Mouse (Mus musculus) midbrain, embryonic 10.5 days (tissue): ENCODE data around the gene 4930507D05Rik. TPM values are rescaled to one million over a fixed set of nuclear protein-coding genes. Genes with fewer than 3 reads are reported as not detected.
A peak's percentile ranks its signal among the peaks of the same experiment; 100 is the strongest.
"Not testable (repeated sequence)": the region's sequence is repeated elsewhere in the genome, so short reads cannot be mapped to it uniquely, and the experiment has no call there.

ENCODE experiments used
- DNase-seq: peaks from one replicate; pipeline ENCODE4 v3.0.0-alpha.2; 2017; ENCODE audit warnings: low spot score
- H3K27ac ChIP-seq: fragments of 300-500 bp; sonication (generic); replicated peaks from 2 replicates; pipeline ENCODE4 v1.5.1; 2016; ENCODE audit warnings: mild to moderate bottlenecking
- H3K27me3 ChIP-seq: fragments of 300-500 bp; sonication (generic); 2 replicates; pipeline ENCODE4 v1.6.1; 2016; ENCODE audit warnings: low read depth, mild to moderate bottlenecking; ENCODE audit not compliant: poor library complexity, severe bottlenecking
- H3K36me3 ChIP-seq: fragments of 300-500 bp; sonication (generic); 2 replicates; pipeline ENCODE4 v1.6.1; 2016; ENCODE audit warnings: mild to moderate bottlenecking, moderate library complexity
- H3K4me1 ChIP-seq: fragments of 300-500 bp; sonication (generic); 2 replicates; pipeline ENCODE4 v1.6.1; 2016
- H3K4me3 ChIP-seq: fragments of 300-500 bp; sonication (generic); 2 replicates; pipeline ENCODE4 v1.5.1; 2016; ENCODE audit warnings: mild to moderate bottlenecking, moderate library complexity
- H3K9me3 ChIP-seq: fragments of 300-500 bp; sonication (generic); replicated peaks from 2 replicates; pipeline ENCODE4 v1.6.1; 2016; ENCODE audit warnings: mild to moderate bottlenecking
- WGBS: fragments of 180-500 bp; shearing (Covaris S2); methylation state at CpG from one replicate; pipeline ENCODE4 v1.1.7; 2016; 5-methylcytosine and 5-hydroxymethylcytosine counted together
- polyA plus RNA-seq: library from polyadenylated mRNA; unstranded; fragments of >200 nt; fragmentation: Nextera tagmentation; extraction: Ambion mirVana; gene quantifications from 2 replicates; pipeline ENCODE4 v1.2.1, GENCODE M21; 2016

Gene 4930507D05Rik
- polyA plus RNA-seq, 1 experiment from 2014 or later: 1.0 TPM

DNA sequence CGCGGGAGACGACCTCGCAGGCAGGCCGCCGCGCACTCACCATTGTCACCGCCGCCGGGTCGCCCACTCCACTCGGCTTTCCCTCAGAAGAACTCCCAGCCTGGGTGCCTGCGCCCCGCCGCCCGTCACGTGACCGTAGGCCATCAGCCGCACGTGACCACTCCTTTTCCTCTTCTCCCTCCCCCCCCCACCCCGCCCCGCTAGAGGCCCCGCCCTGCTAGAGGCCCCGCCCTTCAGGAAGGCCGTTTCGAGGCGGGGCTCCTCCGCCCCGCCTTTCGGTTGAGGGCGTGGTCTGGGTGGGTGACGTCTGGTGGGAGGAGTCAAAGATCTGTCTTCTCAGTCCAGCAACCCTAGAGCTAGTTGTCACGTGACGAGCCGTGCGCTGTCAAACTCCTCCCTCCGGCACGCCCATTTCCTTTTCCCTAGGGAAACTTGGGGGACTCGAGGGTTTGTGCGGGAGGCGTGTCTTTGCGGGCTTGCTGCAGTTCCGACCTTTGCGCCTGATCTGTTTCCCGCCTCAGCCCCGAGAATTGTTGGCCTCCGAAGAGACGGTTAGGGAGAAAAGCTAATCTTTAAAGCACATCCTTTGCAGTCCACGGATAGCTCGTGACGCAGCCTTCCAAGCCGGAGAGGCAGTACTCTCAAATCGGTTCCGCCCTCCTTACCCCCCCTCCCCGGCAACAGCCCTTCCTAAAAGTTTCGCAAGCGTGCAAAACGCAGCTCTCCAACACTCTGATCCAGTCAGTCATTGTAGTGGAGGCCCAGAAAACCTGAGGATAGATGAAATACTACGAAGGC, 37.5 kb downstream of the 4930507D05Rik start, which contains the start of gene Vps26a:
Gene Vps26a, minus strand, starts transcription at position 188 of the 798 bp plus-strand sequence.
- Histone ChIP-seq H3K4me3 (peak within 1 kb of the TSS; percentile 96), H3K9me3 (no peaks in the 10 kb centered on the region), H3K27ac (peak within 1 kb of the TSS; percentile 91), H3K36me3 (no peaks in the 10 kb centered on the region), H3K4me1 (peaks cover 13% of the 10 kb centered on the region), H3K27me3 (no peaks in the 10 kb centered on the region)
- WGBS: under 1% methylated on average over 59 of the region's 59 CpGs
- peak; percentile 99 for DNase-seq

DNA sequence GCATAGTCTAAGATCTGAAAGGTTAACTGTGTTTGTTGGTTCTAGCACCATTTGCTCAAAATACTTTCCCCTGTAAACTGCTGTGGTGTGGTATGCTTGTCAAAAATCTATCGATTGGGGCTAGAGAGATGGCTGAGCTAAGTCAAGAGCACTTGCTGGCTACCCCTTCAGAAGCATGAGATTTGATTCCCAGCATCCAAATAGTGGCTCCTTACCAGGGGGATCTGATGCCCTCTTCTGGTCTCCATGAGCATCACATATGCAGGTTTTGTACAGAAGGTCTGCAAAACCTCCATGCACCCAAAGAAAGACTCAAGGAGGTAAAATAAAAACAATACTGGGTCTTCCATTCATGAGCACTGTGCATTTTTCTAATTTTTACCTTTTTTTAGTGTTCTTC, 39.0 kb downstream of the 4930507D05Rik start:
- Histone ChIP-seq H3K9me3 (no peaks in the 10 kb centered on the region), H3K27ac (no peak overlapping the region), H3K36me3 (no peaks in the 10 kb centered on the region), H3K27me3 (no peaks in the 10 kb centered on the region), H3K4me1 (peaks cover 13% of the 10 kb centered on the region), H3K4me3 (no peak overlapping the region)
- DNase-seq: peak; percentile 34
- WGBS: 28% methylated on average over 1 of the region's 1 CpGs

DNA sequence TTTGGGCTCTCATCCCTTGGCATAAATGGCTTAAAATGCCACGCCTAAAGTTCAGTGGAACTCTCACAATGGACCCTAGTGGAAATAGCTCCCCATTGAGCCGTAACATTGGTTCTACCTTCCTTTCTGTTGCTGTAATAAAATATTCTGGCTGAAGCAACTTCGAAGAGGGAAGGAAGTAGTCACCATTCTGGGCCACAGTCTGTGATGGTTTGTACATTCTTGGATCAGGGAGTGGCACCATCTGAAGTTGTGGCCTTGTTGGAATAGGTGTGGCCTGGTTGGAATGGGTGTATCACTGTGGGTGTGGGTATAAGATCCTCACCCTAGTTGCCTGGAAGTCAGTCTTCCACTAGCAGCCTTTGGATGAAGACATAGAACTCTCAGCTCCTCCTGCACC, 42.4 kb downstream of the 4930507D05Rik start:
- not testable (repeated sequence) for H3K27me3 ChIP-seq, H3K9me3 ChIP-seq, H3K36me3 ChIP-seq, DNase-seq, H3K27ac ChIP-seq, H3K4me3 ChIP-seq, H3K4me1 ChIP-seq
- WGBS: 78% methylated on average over 3 of the region's 3 CpGs

DNA sequence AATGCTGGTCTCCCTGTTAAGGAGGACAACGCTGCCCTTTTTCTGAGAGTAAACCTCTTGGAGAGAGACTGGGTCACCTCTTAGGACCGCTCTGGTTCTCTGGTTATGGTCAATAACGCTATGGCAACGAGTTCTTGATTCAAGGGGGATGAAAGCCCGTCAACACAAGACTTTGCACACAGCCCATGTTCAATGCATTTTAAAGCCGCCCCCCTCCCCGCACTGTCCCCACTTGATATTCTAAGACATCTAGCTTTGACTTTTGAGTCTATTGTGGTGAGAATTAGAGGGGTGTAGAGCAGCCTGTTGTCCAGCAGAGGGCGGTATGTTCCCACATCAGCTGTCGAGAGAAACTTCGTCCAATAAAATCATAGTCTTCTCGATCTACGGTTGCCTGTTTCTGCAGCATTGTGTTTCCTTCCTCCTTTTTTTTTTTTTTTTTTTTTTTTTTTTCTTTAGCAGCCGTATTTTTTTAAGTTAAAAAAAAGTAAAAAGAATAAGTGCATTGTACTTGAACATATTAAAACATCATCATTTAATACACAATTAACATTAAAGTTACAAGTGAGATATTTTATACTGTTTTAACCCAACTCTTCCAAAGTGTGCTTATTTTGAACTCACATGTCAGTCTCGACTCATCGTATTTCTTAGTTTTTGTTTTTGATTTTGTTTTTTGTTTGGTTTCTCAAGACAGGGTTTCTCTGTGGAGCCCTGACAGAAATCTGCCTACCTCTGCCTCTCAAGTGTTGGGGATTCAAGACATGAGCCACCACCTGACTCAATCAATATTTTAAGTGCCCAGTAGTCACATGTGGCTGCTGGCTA, 51.0 kb downstream of the 4930507D05Rik start:
- no peaks in the 10 kb centered on the region for H3K9me3 ChIP-seq
- peak; percentile 59 for DNase-seq
- no peaks in the 10 kb centered on the region for H3K36me3 ChIP-seq
- no peaks in the 10 kb centered on the region for H3K27me3 ChIP-seq
- WGBS: 25% methylated on average over 15 of the region's 15 CpGs
- no peak overlapping the region for H3K27ac ChIP-seq
- H3K4me3 ChIP-seq: no peak overlapping the region
- H3K4me1 ChIP-seq: peaks cover 2% of the 10 kb centered on the region; the same call in 1 of the 2 replicates

Other genes starting within 250 kb of the 4930507D05Rik start
- 16.1 and 18.9 TPM in 2 replicates for gene Tspan15, start 218.2 kb upstream of the 4930507D05Rik start, polyA plus RNA-seq
- not detected in 2 replicates for gene Tacr2, start 197.1 kb upstream of the 4930507D05Rik start, polyA plus RNA-seq
- 27.0 and 34.9 TPM in 2 replicates for gene Hk1, start 69.6 kb upstream of the 4930507D05Rik start, polyA plus RNA-seq
- gene Hkdc1, start 27.0 kb upstream of the 4930507D05Rik start, polyA plus RNA-seq: 0.25 TPM in 1 of 2 replicates, not detected in the other
- gene Supv3l1, start 249 bp downstream of the 4930507D05Rik start, polyA plus RNA-seq: 30.9 and 32.3 TPM in 2 replicates
- gene Vps26a, start 37.3 kb downstream of the 4930507D05Rik start, polyA plus RNA-seq: 91.9 and 94.1 TPM in 2 replicates
- 2.9 and 3.9 TPM in 2 replicates for gene Srgn, start 78.0 kb downstream of the 4930507D05Rik start, polyA plus RNA-seq
- 39.5 and 44.7 TPM in 2 replicates for gene Kif1bp, start 129.0 kb downstream of the 4930507D05Rik start, polyA plus RNA-seq
- 30.0 and 32.8 TPM in 2 replicates for gene Ddx21, start 152.8 kb downstream of the 4930507D05Rik start, polyA plus RNA-seq
- gene Ddx50, start 201.7 kb downstream of the 4930507D05Rik start, polyA plus RNA-seq: 104 and 111 TPM in 2 replicates